Mouse (Mus musculus): Measurements from ENCODE around the gene Ift122. TPM values are rescaled to one million over a fixed set of nuclear protein-coding genes. Genes with fewer than 3 reads are reported as not detected.

Ift122 gene
- total and polyA plus RNA-seq, 3 experiments: 7.9 to 14.1 (median 8.6) TPM

DNA sequence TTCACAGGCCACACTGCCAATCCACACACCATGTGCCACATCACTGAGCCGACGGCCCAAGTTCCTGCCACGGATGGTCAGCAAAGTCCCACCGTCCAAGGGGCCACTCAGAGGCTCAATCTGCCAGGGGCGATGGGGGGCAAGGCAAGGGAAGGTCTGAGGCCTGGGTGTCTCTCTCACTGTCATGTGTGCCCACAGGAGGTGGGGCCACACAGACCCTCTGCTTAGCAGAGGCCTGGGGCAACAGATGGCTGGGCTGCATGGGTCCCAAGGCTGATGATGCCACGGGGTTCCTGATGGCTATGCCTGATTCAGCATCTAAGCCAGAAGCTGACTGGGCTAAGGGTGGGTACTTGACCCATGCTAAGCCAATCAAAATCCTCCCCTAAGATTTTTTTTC is 115.4 kb downstream of the Ift122 start:
- no peak for DNase-seq (ENCODE audit: extremely low read depth)
- Histone ChIP-seq H3K4me1 (ENCODE audit: control insufficient read depth in 1 of 2, insufficient read depth in 2 of 2) (peaks cover 10 to 54% of the 10 kb centered on the region in 2 experiments), H3K9me3 (replicated peaks; ENCODE audit: low read length) (no peaks in the 10 kb centered on the region), H3K36me3 (replicated peaks in 1 of 2; ENCODE audit: control insufficient read depth in 1 of 2, insufficient read depth in 1 of 2, low read length in 1 of 2) (peaks cover 68 to 92% of the 10 kb centered on the region in 2 experiments), H3K4me2 (ENCODE audit: insufficient read depth, low read depth, poor library complexity, severe bottlenecking) (no peak overlapping the region), H3K27ac (ENCODE audit: insufficient read depth, low read depth) (0 out of 2 replicates have a peak overlapping the region, but pooled peaks have one; percentile 9), H3K27me3 (replicated peaks) (no peaks in the 10 kb centered on the region), H3K4me3 (replicated peaks in 1 of 3; ENCODE audit: low read depth in 2 of 3, low read length in 2 of 3, poor library complexity in 1 of 3) (no peak overlapping the region), H3K79me2 (replicated peaks; ENCODE audit: control insufficient read depth, extremely low read depth, insufficient read depth, poor library complexity, severe bottlenecking) (no peaks in the 10 kb centered on the region), H3K9ac (ENCODE audit: insufficient read depth, low read depth) (no peak overlapping the region)
- no peak for TF ChIP-seq JUND (conservative IDR thresholded peaks at IDR 0.05; ENCODE audit: low read depth, low read length)
- TF ChIP-seq IRF4 (IDR thresholded peaks at IDR 0.05; ENCODE audit: low read depth, low read length): no peak
- TF ChIP-seq ZC3H11A (IDR thresholded peaks at IDR 0.05; ENCODE audit: low read depth, low read length): no peak
- TF ChIP-seq CHD1 (IDR thresholded peaks at IDR 0.05; ENCODE audit: low read depth, low read length): no peak
- TF ChIP-seq MAX (IDR thresholded peaks at IDR 0.05; ENCODE audit: low read length): no peak
- TF ChIP-seq PAX5 (IDR thresholded peaks at IDR 0.05; ENCODE audit: low read length): no peak
- no peak for TF ChIP-seq SIN3A (IDR thresholded peaks at IDR 0.05; ENCODE audit: low read length)
- no peak for TF ChIP-seq ZNF384 (IDR thresholded peaks at IDR 0.05; ENCODE audit: low read depth, low read length)
- TF ChIP-seq MEF2A (IDR thresholded peaks at IDR 0.05; ENCODE audit: borderline replicate concordance, low read depth, low read length): no peak
- TF ChIP-seq EP300 (IDR thresholded peaks at IDR 0.05; ENCODE audit: low read length): no peak
- no peak for TF ChIP-seq CHD2 (IDR thresholded peaks at IDR 0.05; ENCODE audit: low read length)
- no peak for TF ChIP-seq NELFE (IDR thresholded peaks at IDR 0.05; ENCODE audit: low read depth, low read length)
- no peak for TF ChIP-seq MAZ (IDR thresholded peaks at IDR 0.05; ENCODE audit: low read depth, low read length)
- no peak for TF ChIP-seq ZKSCAN1 (IDR thresholded peaks at IDR 0.05; ENCODE audit: borderline replicate concordance, low read depth, low read length)
- no peak for TF ChIP-seq E2F4 (IDR thresholded peaks at IDR 0.05; ENCODE audit: insufficient replicate concordance, low read depth, low read length)
- no peak for TF ChIP-seq HCFC1 (IDR thresholded peaks at IDR 0.05; ENCODE audit: low read depth, low read length)
- dilution Hi-C loops (cut with MboI; ENCODE audit: extremely low pct_ligation_motif_present, extremely low pct_unique_long_range_greater_than_20kb, low sequenced_read_pairs) (no loop called here), in situ Hi-C loops (cut with MboI; ENCODE audit: low pct_ligation_motif_present, low pct_unique_long_range_greater_than_20kb, low sequenced_read_pairs) (no loop called here)

DNA sequence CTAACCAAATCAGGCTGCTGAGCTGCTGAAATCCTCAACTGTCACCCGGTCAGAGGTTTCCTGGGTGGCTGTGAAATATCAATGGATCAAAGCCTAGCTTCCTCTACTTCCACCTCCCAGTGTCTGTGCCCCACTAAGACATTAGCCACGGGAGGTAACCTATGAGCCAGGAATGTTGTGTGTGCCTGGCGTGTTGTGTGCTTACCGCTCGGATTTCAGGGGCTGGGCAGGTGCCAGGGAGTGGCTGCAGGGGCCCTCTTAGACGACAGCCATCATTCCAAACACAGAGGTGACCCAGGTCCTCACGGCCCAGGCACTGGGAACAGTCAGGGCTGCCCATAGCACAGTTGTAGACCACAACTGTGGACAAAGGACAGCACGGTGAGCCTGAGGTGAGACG is 115.8 kb downstream of the Ift122 start:
- H3K27ac ChIP-seq (ENCODE audit: insufficient read depth, low read depth): no peak overlapping the region
- H3K4me3 ChIP-seq (replicated peaks in 1 of 3; ENCODE audit: low read depth in 2 of 3, low read length in 2 of 3, poor library complexity in 1 of 3): no peak overlapping the region
- no peaks in the 10 kb centered on the region for H3K27me3 ChIP-seq (replicated peaks)
- H3K36me3 ChIP-seq (replicated peaks in 1 of 2; ENCODE audit: control insufficient read depth in 1 of 2, insufficient read depth in 1 of 2, low read length in 1 of 2): peaks cover 68 to 92% of the 10 kb centered on the region in 2 experiments
- DNase-seq (ENCODE audit: extremely low read depth): no peak
- H3K4me2 ChIP-seq (ENCODE audit: insufficient read depth, low read depth, poor library complexity, severe bottlenecking): no peak overlapping the region
- no peaks in the 10 kb centered on the region for H3K79me2 ChIP-seq (replicated peaks; ENCODE audit: control insufficient read depth, extremely low read depth, insufficient read depth, poor library complexity, severe bottlenecking)
- TF ChIP-seq MAZ (IDR thresholded peaks at IDR 0.05; ENCODE audit: low read depth, low read length): no peak
- no peak for TF ChIP-seq ELF1 (IDR thresholded peaks at IDR 0.05; ENCODE audit: low read depth, low read length)
- TF ChIP-seq HCFC1 (IDR thresholded peaks at IDR 0.05; ENCODE audit: low read depth, low read length): no peak
- no peak for TF ChIP-seq UBTF (IDR thresholded peaks at IDR 0.05; ENCODE audit: low read depth, low read length)
- H3K9ac ChIP-seq (ENCODE audit: insufficient read depth, low read depth): no peak overlapping the region
- in situ Hi-C loops (cut with MboI; ENCODE audit: low pct_ligation_motif_present, low pct_unique_long_range_greater_than_20kb, low sequenced_read_pairs) (no loop called here), dilution Hi-C loops (cut with MboI; ENCODE audit: extremely low pct_ligation_motif_present, extremely low pct_unique_long_range_greater_than_20kb, low sequenced_read_pairs) (no loop called here)
- peaks cover 13 to 58% of the 10 kb centered on the region in 2 experiments for H3K4me1 ChIP-seq (ENCODE audit: control insufficient read depth in 1 of 2, insufficient read depth in 2 of 2)
- H3K9me3 ChIP-seq (replicated peaks; ENCODE audit: low read length): no peaks in the 10 kb centered on the region
